Mouse (Mus musculus) myocyte (in vitro differentiated cells): Measurements from ENCODE around the gene Leng8.

ENCODE experiments used
- E2F4 ChIP-seq: IDR thresholded peaks from one replicate; pipeline ENCODE4 v1.6.1; 2011; ENCODE audit warnings: mild to moderate bottlenecking, control low read depth, moderate library complexity; ENCODE audit not compliant: insufficient read depth
- POLR2A ChIP-seq: IDR thresholded peaks from one replicate; pipeline ENCODE4 v1.6.1; 2011; ENCODE audit warnings: low read depth, mild to moderate bottlenecking, control low read depth, moderate library complexity; ENCODE audit not compliant: insufficient read length
- POLR2AphosphoS2 ChIP-seq: IDR thresholded peaks from one replicate; pipeline ENCODE4 v1.6.1; 2011; ENCODE audit warnings: low read depth, control low read depth; ENCODE audit not compliant: insufficient read length
- TCF3 ChIP-seq: IDR thresholded peaks from one replicate; pipeline ENCODE4 v1.6.1; 2011; ENCODE audit warnings: low read depth, control low read depth; ENCODE audit not compliant: insufficient read length
- USF1 ChIP-seq: IDR thresholded peaks from one replicate; pipeline ENCODE4 v1.6.1; 2011; ENCODE audit warnings: low read depth, mild to moderate bottlenecking, control low read depth, moderate library complexity

DNA sequence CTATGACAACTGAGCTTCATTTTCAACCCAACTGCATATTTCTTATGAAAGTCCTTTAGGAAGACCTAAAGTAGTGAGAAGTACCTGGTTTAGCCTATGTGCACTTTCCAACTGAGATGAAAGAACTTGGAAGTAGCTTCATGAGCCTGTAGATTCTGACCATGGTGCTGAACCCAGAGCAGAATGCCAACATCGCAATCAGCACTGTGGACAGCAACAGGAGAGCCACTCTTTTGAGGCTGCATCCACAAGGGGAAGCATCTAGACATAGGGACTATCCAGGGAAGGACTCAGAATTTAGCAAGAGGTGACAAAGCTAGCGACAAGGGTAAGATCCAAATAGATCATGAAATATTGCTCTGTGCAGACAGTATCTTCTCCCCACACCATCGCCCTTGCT lies 41.6 kb downstream of the Leng8 start:
- TF ChIP-seq TCF3: no peak
- no peak for TF ChIP-seq USF1
- TF ChIP-seq POLR2AphosphoS2: no peak
- no peak for TF ChIP-seq POLR2A
- TF ChIP-seq E2F4: no peak
